Mouse (Mus musculus) thymus, postnatal 0 days (tissue): ENCODE data around the gene Cyp2a22. TPM values are rescaled to one million over a fixed set of nuclear protein-coding genes. Genes with fewer than 3 reads are reported as not detected.
"Not testable (repeated sequence)": the region's sequence is repeated elsewhere in the genome, so short reads cannot be mapped to it uniquely, and the experiment has no call there.

ENCODE experiments used
- DNase-seq: peaks from one replicate; pipeline ENCODE4 v3.0.0-alpha.2; 2015; ENCODE audit warnings: low spot score
- polyA plus RNA-seq: library from polyadenylated mRNA; unstranded; fragments of >200 nt; fragmentation: Nextera tagmentation; extraction: Ambion mirVana; gene quantifications from 2 replicates; pipeline ENCODE4 v1.2.1, GENCODE M21; 2015

The Cyp2a22 gene
- polyA plus RNA-seq, result not detected in 2 replicates

GRCm38 (mm10) chr7:26939262-26939661 lies at the start of gene Cyp2a22:
Cyp2a22 (minus strand) TSS chr7:26939384.
- no peak for DNase-seq

- not testable (repeated sequence) for DNase-seq
These were observed 44.0 kb upstream of the Cyp2a22 start for GRCm38 (mm10) chr7:26983151-26983550.

- DNase-seq, result no peak
These were observed 43.4 kb upstream of the Cyp2a22 start for GRCm38 (mm10) chr7:26982551-26982950.

GRCm38 (mm10) chr7:26981937-26982336 lies 42.8 kb upstream of the Cyp2a22 start:
- DNase-seq, result not testable (repeated sequence)

- DNase-seq, result not testable (repeated sequence)
These were observed 42.3 kb upstream of the Cyp2a22 start for GRCm38 (mm10) chr7:26981464-26981863.

GRCm38 (mm10) chr7:26962371-26962770 lies 23.2 kb upstream of the Cyp2a22 start:
- DNase-seq, result not testable (repeated sequence)

GRCm38 (mm10) chr7:26953306-26953705 lies 14.1 kb upstream of the Cyp2a22 start:
- not testable (repeated sequence) for DNase-seq

- DNase-seq, result not testable (repeated sequence)
These were observed 13.5 kb upstream of the Cyp2a22 start for GRCm38 (mm10) chr7:26952671-26953070.

- not testable (repeated sequence) for DNase-seq
These were observed 2.2 kb upstream of the Cyp2a22 start for GRCm38 (mm10) chr7:26941320-26941925.

- DNase-seq, result not testable (repeated sequence)
These were observed 22.1 kb downstream of the Cyp2a22 start for GRCm38 (mm10) chr7:26917114-26917513.

Other genes with a start within 250 kb of the Cyp2a22 start
- gene Cyp2b19, start 182.2 kb downstream of the Cyp2a22 start, polyA plus RNA-seq, result 0.07 TPM in 1 of 2 replicates, not detected in the other
- 0.18 and 0.36 TPM in 2 replicates for gene Cyp2g1, start 130.5 kb downstream of the Cyp2a22 start, polyA plus RNA-seq
- gene Cyp2a5, start 104.1 kb downstream of the Cyp2a22 start, polyA plus RNA-seq, result 2.3 and 3.0 TPM in 2 replicates
- not detected in 2 replicates for gene Cyp2a12, start 89.7 kb upstream of the Cyp2a22 start, polyA plus RNA-seq
- gene Cyp2f2, start 180.5 kb upstream of the Cyp2a22 start, polyA plus RNA-seq, result 2.0 and 10.5 TPM in 2 replicates
- 0.10 TPM in 1 of 2 replicates, not detected in the other for gene Cyp2t4, start 214.3 kb upstream of the Cyp2a22 start, polyA plus RNA-seq
- 52.4 and 59.5 TPM in 2 replicates for gene Egln2, start 227.4 kb upstream of the Cyp2a22 start, polyA plus RNA-seq
- gene Rab4b, start 239.5 kb upstream of the Cyp2a22 start, polyA plus RNA-seq, result 125 and 131 TPM in 2 replicates
- not detected in 2 replicates for gene Gm21983, start 241.7 kb upstream of the Cyp2a22 start, polyA plus RNA-seq
- gene Mia, start 241.8 kb upstream of the Cyp2a22 start, polyA plus RNA-seq, result 3.1 and 3.4 TPM in 2 replicates